Mouse (Mus musculus): ENCODE measurements at regions not wholly inside any gene's neighbourhood (a gene's known extent, or its start where the extent isn't known, plus 50 kb on each side); places are given as distances from the start of the nearest gene placed in this dataset.
A peak's percentile ranks its signal among the peaks of the same experiment; 100 is the strongest.
"Not testable (repeated sequence)": the region's sequence is repeated elsewhere in the genome, so short reads cannot be mapped to it uniquely, and the experiment has no call there.

- Histone ChIP-seq H3K27me3 (replicated peaks; ENCODE audit: control insufficient read depth, insufficient read depth, low read length) (no peaks in the 10 kb centered on the region), H3K9ac (ENCODE audit: low read depth, low read length) (peak overlapping the region; percentile 70), H3K9me3 (ENCODE audit: control insufficient read depth, low read length) (no peaks in the 10 kb centered on the region), H3K27ac (ENCODE audit: low read depth, low read length) (peak overlapping the region; percentile 94), H3K4me2 (peak overlapping the region; percentile 64), H3K36me3 (ENCODE audit: control insufficient read depth, insufficient read depth, low read length) (no peaks in the 10 kb centered on the region), H3K4me3 (ENCODE audit: low read depth, low read length) (peak overlapping the region; percentile 35), H3K4me1 (replicated peaks; ENCODE audit: control insufficient read depth, insufficient read depth, low read length) (peaks cover 19% of the 10 kb centered on the region)
- ATAC-seq (replicated peaks; ENCODE audit: low FRiP score) (peak; percentile 97), DNase-seq (ENCODE audit: low spot score) (peak; percentile 41)
- 17% methylated on average over 2 of the region's 2 CpGs for WGBS
These were observed 61.8 kb upstream of the Prkar2b start for GRCm38 (mm10) chr12:32122915-32123314.

GRCm38 (mm10) chr12:32122007-32122406 lies 60.9 kb upstream of the Prkar2b start:
- peak overlapping the region; percentile 16; the same call in 1 of the 2 replicates for H3K9ac ChIP-seq (ENCODE audit: low read depth, low read length)
- not testable (repeated sequence) for ATAC-seq (replicated peaks; ENCODE audit: low FRiP score); H3K9me3 ChIP-seq (ENCODE audit: control insufficient read depth, low read length); DNase-seq (ENCODE audit: low spot score); H3K27me3 ChIP-seq (replicated peaks; ENCODE audit: control insufficient read depth, insufficient read depth, low read length); H3K36me3 ChIP-seq (ENCODE audit: control insufficient read depth, insufficient read depth, low read length)
- peak overlapping the region; percentile 64 for H3K4me2 ChIP-seq
- H3K4me3 ChIP-seq (ENCODE audit: low read depth, low read length), result peak overlapping the region; percentile 35; the same call in 1 of the 2 replicates
- H3K27ac ChIP-seq (ENCODE audit: low read depth, low read length), result peak overlapping the region; percentile 94; the same call in 1 of the 2 replicates
- H3K4me1 ChIP-seq (replicated peaks; ENCODE audit: control insufficient read depth, insufficient read depth, low read length), result peaks cover 17% of the 10 kb centered on the region
- WGBS, result 87% methylated on average over 1 of the region's 1 CpGs

GRCm38 (mm10) chr12:32112691-32113090 lies 51.6 kb upstream of the Prkar2b start:
- H3K4me2 ChIP-seq, result no peak overlapping the region
- peaks cover 49% of the 10 kb centered on the region for H3K4me1 ChIP-seq (replicated peaks; ENCODE audit: control insufficient read depth, insufficient read depth, low read length)
- ATAC-seq (replicated peaks; ENCODE audit: low FRiP score), result no peak
- no peaks in the 10 kb centered on the region for H3K27me3 ChIP-seq (replicated peaks; ENCODE audit: control insufficient read depth, insufficient read depth, low read length)
- H3K36me3 ChIP-seq (ENCODE audit: control insufficient read depth, insufficient read depth, low read length), result no peaks in the 10 kb centered on the region
- no peak overlapping the region for H3K9ac ChIP-seq (ENCODE audit: low read depth, low read length)
- WGBS, result 65% methylated on average over 5 of the region's 5 CpGs
- DNase-seq (ENCODE audit: low spot score), result no peak
- no peaks in the 10 kb centered on the region for H3K9me3 ChIP-seq (ENCODE audit: control insufficient read depth, low read length)
- H3K27ac ChIP-seq (ENCODE audit: low read depth, low read length), result no peak overlapping the region
- H3K4me3 ChIP-seq (ENCODE audit: low read depth, low read length), result no peak overlapping the region

- no peaks in the 10 kb centered on the region for H3K36me3 ChIP-seq (ENCODE audit: control insufficient read depth, insufficient read depth, low read length)
- WGBS, result 30% methylated on average over 7 of the region's 7 CpGs
- H3K9ac ChIP-seq (ENCODE audit: low read depth, low read length), result peak overlapping the region; percentile 65
- H3K4me3 ChIP-seq (ENCODE audit: low read depth, low read length), result peak overlapping the region; percentile 30; the same call in 1 of the 2 replicates
- ATAC-seq (replicated peaks; ENCODE audit: low FRiP score) (no peak), DNase-seq (ENCODE audit: low spot score) (no peak)
- H3K27ac ChIP-seq (ENCODE audit: low read depth, low read length), result peak overlapping the region; percentile 85
- H3K9me3 ChIP-seq (ENCODE audit: control insufficient read depth, low read length), result no peaks in the 10 kb centered on the region
- peaks cover 49% of the 10 kb centered on the region for H3K4me1 ChIP-seq (replicated peaks; ENCODE audit: control insufficient read depth, insufficient read depth, low read length)
- H3K27me3 ChIP-seq (replicated peaks; ENCODE audit: control insufficient read depth, insufficient read depth, low read length), result no peaks in the 10 kb centered on the region
- peak overlapping the region; percentile 66 for H3K4me2 ChIP-seq
These were observed 50.5 kb upstream of the Prkar2b start for GRCm38 (mm10) chr12:32111508-32112119.

GRCm38 (mm10) chr12:32110903-32111302 lies 49.8 kb upstream of the Prkar2b start:
- ATAC-seq (replicated peaks; ENCODE audit: low FRiP score) (peak; percentile 96), DNase-seq (ENCODE audit: low spot score) (peak; percentile 66)
- Histone ChIP-seq H3K9me3 (ENCODE audit: control insufficient read depth, low read length) (no peaks in the 10 kb centered on the region), H3K4me1 (replicated peaks; ENCODE audit: control insufficient read depth, insufficient read depth, low read length) (peaks cover 53% of the 10 kb centered on the region), H3K4me2 (peak overlapping the region; percentile 51), H3K27ac (ENCODE audit: low read depth, low read length) (peak overlapping the region; percentile 96), H3K27me3 (replicated peaks; ENCODE audit: control insufficient read depth, insufficient read depth, low read length) (no peaks in the 10 kb centered on the region), H3K4me3 (ENCODE audit: low read depth, low read length) (peak overlapping the region; percentile 12; the same call in 1 of the 2 replicates), H3K9ac (ENCODE audit: low read depth, low read length) (peak overlapping the region; percentile 55), H3K36me3 (ENCODE audit: control insufficient read depth, insufficient read depth, low read length) (no peaks in the 10 kb centered on the region)
- WGBS, result 18% methylated on average over 5 of the region's 5 CpGs

Measured in liver, embryonic 11.5 days (tissue).